Mouse (Mus musculus): Measurements from ENCODE around the gene Gm42715. TPM values are rescaled to one million over a fixed set of nuclear protein-coding genes. Genes with fewer than 3 reads are reported as not detected.

Gm42715 gene
- polyA plus RNA-seq, 1 experiment from 2014 or later, result 14.7 TPM

DNA sequence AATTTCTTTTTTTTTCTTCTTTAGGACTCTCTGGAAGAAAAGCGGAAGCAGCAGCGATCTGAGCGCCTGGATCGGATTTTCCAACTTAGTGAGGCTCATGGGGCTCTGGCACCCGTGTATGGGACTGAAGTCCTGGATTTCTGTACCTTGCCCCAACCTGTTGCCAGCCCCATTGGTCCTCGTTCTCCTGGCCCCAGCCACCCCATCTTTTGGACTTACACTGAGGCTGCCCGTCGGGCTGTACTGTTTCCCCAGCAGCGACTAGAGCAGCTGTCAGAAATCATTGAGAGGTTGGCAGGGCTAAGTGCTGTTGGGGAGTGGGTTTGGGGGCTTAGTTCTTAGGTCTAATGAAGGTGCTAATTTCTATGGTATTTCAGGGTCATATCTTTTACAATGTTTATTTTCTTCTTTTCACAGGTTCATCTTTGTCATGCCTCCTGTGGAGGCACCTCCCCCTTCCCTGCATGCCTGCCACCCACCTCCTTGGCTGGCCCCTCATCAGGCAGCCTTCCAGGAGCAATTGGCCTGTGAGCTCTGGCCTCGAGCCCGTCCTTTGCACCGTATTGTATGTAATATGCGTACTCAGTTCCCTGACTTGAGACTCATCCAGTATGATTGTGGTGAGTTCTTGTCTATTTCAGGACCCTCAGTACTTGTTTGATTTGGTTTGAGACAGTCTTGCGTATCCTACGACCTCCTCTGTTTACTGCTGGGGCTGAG lies 29.9 kb downstream of the Gm42715 start:
- H3K27me3 ChIP-seq, result no peaks in the 10 kb centered on the region

GRCm38 (mm10) chr7:127551558-127551957 lies 32.2 kb downstream of the Gm42715 start:
- Histone ChIP-seq H3K36me3 (peaks cover 77% of the 10 kb centered on the region), H3K9ac (no peak overlapping the region), H3K27me3 (no peaks in the 10 kb centered on the region), H3K27ac (replicated peaks) (no peak overlapping the region), H3K4me1 (no peaks in the 10 kb centered on the region), H3K4me3 (replicated peaks) (no peak overlapping the region), H3K9me3 (replicated peaks) (no peaks in the 10 kb centered on the region), H3K4me2 (replicated peaks) (no peak overlapping the region)
- whole genome bisulfite sequencing, result 91% methylated on average over 8 of the region's 8 CpGs
- no peak for ATAC-seq (ENCODE audit: insufficient number of reproducible peaks, low FRiP score, low TSS enrichment, low read depth)

More for the DNA sequence above, 29.9 kb downstream of the Gm42715 start:
- ATAC-seq (ENCODE audit: insufficient number of reproducible peaks, low FRiP score, low TSS enrichment, low read depth), result no peak
- WGBS, result 90% methylated on average over 15 of the region's 15 CpGs
- Histone ChIP-seq H3K4me2 (replicated peaks) (no peak overlapping the region), H3K4me3 (replicated peaks) (no peak overlapping the region), H3K4me1 (no peaks in the 10 kb centered on the region), H3K36me3 (peaks cover 74% of the 10 kb centered on the region), H3K27ac (replicated peaks) (no peak overlapping the region), H3K9me3 (replicated peaks) (no peaks in the 10 kb centered on the region), H3K9ac (no peak overlapping the region)

GRCm38 (mm10) chr7:127560580-127560979 lies 41.2 kb downstream of the Gm42715 start:
- peaks cover 69% of the 10 kb centered on the region for H3K36me3 ChIP-seq
- no peak for ATAC-seq (ENCODE audit: insufficient number of reproducible peaks, low FRiP score, low TSS enrichment, low read depth)
- WGBS, result 89% methylated on average over 11 of the region's 11 CpGs

GRCm38 (mm10) chr7:127561340-127561858 lies 42.0 kb downstream of the Gm42715 start, which contains the start of gene Tmem265:
Gene Tmem265, plus strand, starts transcription at chr7:127561390.
- Histone ChIP-seq H3K4me1 (0 out of 2 replicates have a peak, but pooled peaks cover 5% of the 10 kb centered on the region), H3K4me2 (replicated peaks) (no peak within 1 kb of the TSS), H3K9ac (no peak within 1 kb of the TSS), H3K4me3 (replicated peaks) (no peak within 1 kb of the TSS), H3K27ac (replicated peaks) (peak within 1 kb of the TSS; percentile 44; the same call in 1 of the 2 replicates), H3K36me3 (peaks cover 68% of the 10 kb centered on the region), H3K9me3 (replicated peaks) (no peaks in the 10 kb centered on the region), H3K27me3 (no peaks in the 10 kb centered on the region)
- WGBS, result 75% methylated on average over 5 of the region's 5 CpGs
- ATAC-seq (ENCODE audit: insufficient number of reproducible peaks, low FRiP score, low TSS enrichment, low read depth), result no peak

More at GRCm38 (mm10) chr7:127560580-127560979, 41.2 kb downstream of the Gm42715 start:
- no peaks in the 10 kb centered on the region for H3K9me3 ChIP-seq (replicated peaks)
- H3K9ac ChIP-seq, result no peak overlapping the region
- no peak overlapping the region for H3K4me3 ChIP-seq (replicated peaks)
- no peak overlapping the region for H3K27ac ChIP-seq (replicated peaks)
- no peak overlapping the region for H3K4me2 ChIP-seq (replicated peaks)
- 0 out of 2 replicates have a peak, but pooled peaks cover 5% of the 10 kb centered on the region for H3K4me1 ChIP-seq
- no peaks in the 10 kb centered on the region for H3K27me3 ChIP-seq

GRCm38 (mm10) chr7:127564381-127565150 lies 45.2 kb downstream of the Gm42715 start:
- peaks cover 55% of the 10 kb centered on the region for H3K36me3 ChIP-seq
- peak; percentile 47; the same call in 1 of the 2 replicates for ATAC-seq (ENCODE audit: insufficient number of reproducible peaks, low FRiP score, low TSS enrichment, low read depth)
- no peaks in the 10 kb centered on the region for H3K27me3 ChIP-seq
- no peaks in the 10 kb centered on the region for H3K9me3 ChIP-seq (replicated peaks)
- H3K4me2 ChIP-seq (replicated peaks), result no peak overlapping the region
- H3K4me1 ChIP-seq, result 0 out of 2 replicates have a peak, but pooled peaks cover 5% of the 10 kb centered on the region
- no peak overlapping the region for H3K9ac ChIP-seq
- no peak overlapping the region for H3K4me3 ChIP-seq (replicated peaks)
- 71% methylated on average over 6 of the region's 6 CpGs for WGBS
- peak overlapping the region; percentile 45; the same call in 1 of the 2 replicates for H3K27ac ChIP-seq (replicated peaks)

GRCm38 (mm10) chr7:127572895-127573471 lies 53.6 kb downstream of the Gm42715 start, which contains the start of gene Phkg2:
Gene Phkg2, plus strand, starts transcription at chr7:127573340.
- peak; percentile 97 for ATAC-seq (ENCODE audit: insufficient number of reproducible peaks, low FRiP score, low TSS enrichment, low read depth)
- no peaks in the 10 kb centered on the region for H3K9me3 ChIP-seq (replicated peaks)
- peak within 1 kb of the TSS; percentile 82 for H3K9ac ChIP-seq
- H3K36me3 ChIP-seq, result peaks cover 14% of the 10 kb centered on the region
- peak within 1 kb of the TSS; percentile 80 for H3K27ac ChIP-seq (replicated peaks)
- H3K4me1 ChIP-seq, result peaks cover 24% of the 10 kb centered on the region
- H3K27me3 ChIP-seq, result no peaks in the 10 kb centered on the region
- peak within 1 kb of the TSS; percentile 95 for H3K4me2 ChIP-seq (replicated peaks)
- H3K4me3 ChIP-seq (replicated peaks), result peak within 1 kb of the TSS; percentile 77
- under 1% methylated on average over 17 of the region's 17 CpGs for WGBS

- no peaks in the 10 kb centered on the region for H3K9me3 ChIP-seq (replicated peaks)
- peak overlapping the region; percentile 95 for H3K4me2 ChIP-seq (replicated peaks)
- under 1% methylated on average over 27 of the region's 28 CpGs for WGBS
- ATAC-seq (ENCODE audit: insufficient number of reproducible peaks, low FRiP score, low TSS enrichment, low read depth), result no peak; the same call in 1 of the 2 replicates
- peak overlapping the region; percentile 77 for H3K4me3 ChIP-seq (replicated peaks)
- H3K36me3 ChIP-seq, result peaks cover 20% of the 10 kb centered on the region
- peaks cover 24% of the 10 kb centered on the region for H3K4me1 ChIP-seq
- peak overlapping the region; percentile 82 for H3K9ac ChIP-seq
- no peaks in the 10 kb centered on the region for H3K27me3 ChIP-seq
- peak overlapping the region; percentile 55; the same call in 1 of the 2 replicates for H3K27ac ChIP-seq (replicated peaks)
Measured at GRCm38 (mm10) chr7:127573503-127574008, 54.2 kb downstream of the Gm42715 start.

- Histone ChIP-seq H3K36me3 (peaks cover 21% of the 10 kb centered on the region), H3K4me2 (replicated peaks) (peak overlapping the region; percentile 95), H3K9me3 (replicated peaks) (no peaks in the 10 kb centered on the region), H3K27me3 (no peaks in the 10 kb centered on the region), H3K4me1 (peaks cover 24% of the 10 kb centered on the region), H3K4me3 (replicated peaks) (peak overlapping the region; percentile 77), H3K27ac (replicated peaks) (0 out of 2 replicates have a peak overlapping the region, but pooled peaks have one; percentile 55), H3K9ac (peak overlapping the region; percentile 82)
- ATAC-seq (ENCODE audit: insufficient number of reproducible peaks, low FRiP score, low TSS enrichment, low read depth), result no peak
- 17% methylated on average over 7 of the region's 7 CpGs for WGBS
Measured at GRCm38 (mm10) chr7:127574115-127574514, 54.7 kb downstream of the Gm42715 start.

GRCm38 (mm10) chr7:127583260-127583659 lies 63.9 kb downstream of the Gm42715 start:
- no peak overlapping the region for H3K9ac ChIP-seq
- no peak overlapping the region for H3K27ac ChIP-seq (replicated peaks)
- no peaks in the 10 kb centered on the region for H3K9me3 ChIP-seq (replicated peaks)
- no peaks in the 10 kb centered on the region for H3K27me3 ChIP-seq
- no peak for ATAC-seq (ENCODE audit: insufficient number of reproducible peaks, low FRiP score, low TSS enrichment, low read depth)
- 94% methylated on average over 6 of the region's 6 CpGs for WGBS
- peaks cover 10% of the 10 kb centered on the region for H3K4me1 ChIP-seq
- no peak overlapping the region for H3K4me2 ChIP-seq (replicated peaks)
- peaks cover 59% of the 10 kb centered on the region for H3K36me3 ChIP-seq
- H3K4me3 ChIP-seq (replicated peaks), result no peak overlapping the region

- Histone ChIP-seq H3K4me3 (replicated peaks) (no peak overlapping the region), H3K9me3 (replicated peaks) (no peaks in the 10 kb centered on the region), H3K36me3 (peaks cover 47% of the 10 kb centered on the region), H3K27me3 (no peaks in the 10 kb centered on the region), H3K4me1 (peaks cover 19% of the 10 kb centered on the region), H3K9ac (no peak overlapping the region), H3K4me2 (replicated peaks) (no peak overlapping the region), H3K27ac (replicated peaks) (no peak overlapping the region)
- WGBS, result 84% methylated on average over 7 of the region's 7 CpGs
- ATAC-seq (ENCODE audit: insufficient number of reproducible peaks, low FRiP score, low TSS enrichment, low read depth), result no peak
Measured at GRCm38 (mm10) chr7:127585031-127585430, 65.6 kb downstream of the Gm42715 start.
